Mouse (Mus musculus) neural tube, embryonic 13.5 days (tissue): ENCODE results near the gene Dad1. TPM values are rescaled to one million over a fixed set of nuclear protein-coding genes. Genes with fewer than 3 reads are reported as not detected.

Experiments used
- ATAC-seq: fragments of 200-750 bp; cut with Nextera tagmentation; 2 replicates; pipeline ENCODE4 v1.8.0; 2017; ENCODE audit warnings: low read depth, mild to moderate bottlenecking, moderate TSS enrichment, moderate library complexity
- H3K27ac ChIP-seq: fragments of 300-500 bp; sonication (generic); replicated peaks from 2 replicates; pipeline ENCODE4 v1.5.1; 2015; ENCODE audit warnings: moderate library complexity, mild to moderate bottlenecking, inconsistent platforms
- H3K27me3 ChIP-seq: fragments of 300-500 bp; sonication (generic); 2 replicates; pipeline ENCODE4 v1.6.1; 2015; ENCODE audit warnings: mild to moderate bottlenecking, inconsistent platforms
- H3K36me3 ChIP-seq: fragments of 300-500 bp; sonication (generic); 2 replicates; pipeline ENCODE4 v1.6.1; 2015; ENCODE audit warnings: mild to moderate bottlenecking, inconsistent platforms
- H3K4me1 ChIP-seq: fragments of 300-500 bp; sonication (generic); replicated peaks from 2 replicates; pipeline ENCODE4 v1.6.1; 2015; ENCODE audit warnings: inconsistent platforms
- H3K4me2 ChIP-seq: fragments of 300-500 bp; sonication (generic); 2 replicates; pipeline ENCODE4 v1.6.1; 2015; ENCODE audit warnings: inconsistent platforms, mild to moderate bottlenecking, moderate library complexity
- H3K4me3 ChIP-seq: fragments of 300-500 bp; sonication (generic); 2 replicates; pipeline ENCODE4 v1.5.1; 2015; ENCODE audit warnings: mild to moderate bottlenecking, inconsistent platforms
- H3K9ac ChIP-seq: fragments of 300-500 bp; sonication (generic); 2 replicates; pipeline ENCODE4 v1.6.1; 2015; ENCODE audit warnings: moderate library complexity, mild to moderate bottlenecking, inconsistent platforms
- H3K9me3 ChIP-seq: fragments of 300-500 bp; sonication (generic); 2 replicates; pipeline ENCODE4 v1.6.1; 2016; ENCODE audit warnings: inconsistent platforms
- WGBS: fragments of 180-500 bp; shearing (Covaris S2); methylation state at CpG from one replicate; pipeline ENCODE4 v1.1.7; 2015; 5-methylcytosine and 5-hydroxymethylcytosine counted together
- polyA plus RNA-seq: library from polyadenylated mRNA; unstranded; fragments of >200 nt; fragmentation: Nextera tagmentation; extraction: Ambion mirVana; gene quantifications from 2 replicates; pipeline ENCODE4 v1.2.1, GENCODE M21; 2015

The Dad1 gene
- 416 and 437 TPM in 2 replicates for polyA plus RNA-seq

- H3K4me2 ChIP-seq, result peak within 1 kb of the TSS; percentile 74
- H3K27ac ChIP-seq, result peak within 1 kb of the TSS; percentile 80
- H3K9me3 ChIP-seq, result no peaks in the 10 kb centered on the region
- peaks cover 58% of the 10 kb centered on the region for H3K4me1 ChIP-seq
- peak; percentile 99 for ATAC-seq
- H3K4me3 ChIP-seq, result peak within 1 kb of the TSS; percentile 77
- peaks cover under 1% of the 10 kb centered on the region; the same call in 1 of the 2 replicates for H3K36me3 ChIP-seq
- WGBS, result under 1% methylated on average over 39 of the region's 39 CpGs
- no peaks in the 10 kb centered on the region for H3K27me3 ChIP-seq
- H3K9ac ChIP-seq, result peak within 1 kb of the TSS; percentile 82
These were observed at the start of gene Dad1, which contains the start of gene Abhd4 for GRCm38 (mm10) chr14:54253741-54254291. Dad1 (minus strand) TSS chr14:54254104. Abhd4 (plus strand) TSS chr14:54254188.

- no peak for ATAC-seq
- H3K4me1 ChIP-seq, result no peaks in the 10 kb centered on the region
- H3K9ac ChIP-seq, result no peak overlapping the region
- no peak overlapping the region for H3K4me2 ChIP-seq
- 94% methylated on average over 3 of the region's 3 CpGs for WGBS
- no peaks in the 10 kb centered on the region for H3K36me3 ChIP-seq
- no peak overlapping the region for H3K27ac ChIP-seq
- no peak overlapping the region for H3K4me3 ChIP-seq
- H3K27me3 ChIP-seq, result no peaks in the 10 kb centered on the region
- H3K9me3 ChIP-seq, result 0 out of 2 replicates have a peak, but pooled peaks cover 5% of the 10 kb centered on the region
These were observed 46.8 kb upstream of the Dad1 start for GRCm38 (mm10) chr14:54300676-54301075.

DNA sequence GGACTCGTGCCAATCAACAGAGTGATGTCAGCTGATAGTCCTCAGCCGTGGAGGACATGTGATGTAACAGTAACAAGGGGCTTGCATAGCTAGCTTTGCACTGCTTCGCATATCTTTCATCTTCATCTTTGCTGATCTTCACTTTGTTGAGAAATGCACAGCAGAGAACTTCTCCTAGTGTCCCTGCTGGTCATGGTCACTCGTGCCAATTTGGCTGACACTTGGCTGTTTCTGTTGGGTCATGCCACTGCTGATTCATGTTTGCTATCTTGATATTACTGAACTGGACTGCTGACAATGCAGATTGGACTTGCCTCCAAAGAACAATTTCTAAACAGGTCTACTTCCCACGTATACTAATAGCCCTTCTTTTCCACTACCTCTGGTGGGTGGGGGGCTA is 46.2 kb upstream of the Dad1 start:
- Histone ChIP-seq H3K36me3 (no peaks in the 10 kb centered on the region), H3K27me3 (no peaks in the 10 kb centered on the region), H3K4me1 (no peaks in the 10 kb centered on the region), H3K9me3 (0 out of 2 replicates have a peak, but pooled peaks cover 5% of the 10 kb centered on the region), H3K4me3 (no peak overlapping the region), H3K9ac (no peak overlapping the region), H3K4me2 (no peak overlapping the region), H3K27ac (no peak overlapping the region)
- 89% methylated on average over 5 of the region's 5 CpGs for WGBS
- no peak for ATAC-seq

GRCm38 (mm10) chr14:54284839-54285238 is 30.9 kb upstream of the Dad1 start, which contains the start of gene Olfr49:
Olfr49 (minus strand) TSS chr14:54284939.
- ATAC-seq, result no peak
- WGBS, result 79% methylated on average over 1 of the region's 1 CpGs
- no peaks in the 10 kb centered on the region for H3K9me3 ChIP-seq

DNA sequence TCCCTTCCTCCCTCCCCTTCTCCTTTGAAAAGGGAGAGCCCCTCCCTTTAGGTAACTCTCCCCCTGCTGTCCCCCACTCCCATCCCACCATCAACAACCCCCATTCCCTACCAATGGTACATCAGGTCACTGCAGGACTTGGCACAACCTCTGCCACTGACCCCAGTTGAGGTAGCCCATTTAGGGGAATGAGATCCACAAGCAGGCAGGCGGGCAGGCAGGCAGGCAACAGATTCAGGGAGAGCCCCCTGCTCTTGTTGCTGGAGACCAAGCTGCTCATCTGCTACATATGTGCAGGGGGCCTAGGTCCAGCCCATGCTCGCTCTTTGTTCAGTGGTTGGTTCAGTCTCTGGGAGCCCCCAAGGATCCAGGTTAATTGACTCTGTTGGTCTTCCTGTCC is 22.5 kb upstream of the Dad1 start:
- ATAC-seq, result no peak
- Histone ChIP-seq H3K9me3 (no peaks in the 10 kb centered on the region), H3K27ac (no peak overlapping the region), H3K27me3 (no peaks in the 10 kb centered on the region; the same call in 1 of the 2 replicates), H3K4me3 (no peak overlapping the region), H3K4me2 (no peak overlapping the region), H3K36me3 (no peaks in the 10 kb centered on the region), H3K9ac (no peak overlapping the region), H3K4me1 (no peaks in the 10 kb centered on the region)
- WGBS, result 84% methylated on average over 2 of the region's 2 CpGs

More at GRCm38 (mm10) chr14:54284839-54285238, 30.9 kb upstream of the Dad1 start, which contains the start of gene Olfr49:
- Histone ChIP-seq H3K4me1 (no peaks in the 10 kb centered on the region), H3K9ac (no peak within 1 kb of the TSS), H3K36me3 (no peaks in the 10 kb centered on the region), H3K4me3 (no peak within 1 kb of the TSS), H3K27me3 (no peaks in the 10 kb centered on the region; the same call in 1 of the 2 replicates), H3K27ac (no peak within 1 kb of the TSS), H3K4me2 (no peak within 1 kb of the TSS)

- no peak overlapping the region for H3K27ac ChIP-seq
- no peak overlapping the region for H3K9ac ChIP-seq
- 88% methylated on average over 3 of the region's 3 CpGs for WGBS
- H3K4me2 ChIP-seq, result no peak overlapping the region
- ATAC-seq, result no peak
- no peak overlapping the region for H3K4me3 ChIP-seq
- no peaks in the 10 kb centered on the region for H3K27me3 ChIP-seq
- no peaks in the 10 kb centered on the region for H3K9me3 ChIP-seq
- H3K4me1 ChIP-seq, result no peaks in the 10 kb centered on the region
- H3K36me3 ChIP-seq, result peaks cover 11% of the 10 kb centered on the region
These were observed 18.8 kb upstream of the Dad1 start for GRCm38 (mm10) chr14:54272696-54273095.

DNA sequence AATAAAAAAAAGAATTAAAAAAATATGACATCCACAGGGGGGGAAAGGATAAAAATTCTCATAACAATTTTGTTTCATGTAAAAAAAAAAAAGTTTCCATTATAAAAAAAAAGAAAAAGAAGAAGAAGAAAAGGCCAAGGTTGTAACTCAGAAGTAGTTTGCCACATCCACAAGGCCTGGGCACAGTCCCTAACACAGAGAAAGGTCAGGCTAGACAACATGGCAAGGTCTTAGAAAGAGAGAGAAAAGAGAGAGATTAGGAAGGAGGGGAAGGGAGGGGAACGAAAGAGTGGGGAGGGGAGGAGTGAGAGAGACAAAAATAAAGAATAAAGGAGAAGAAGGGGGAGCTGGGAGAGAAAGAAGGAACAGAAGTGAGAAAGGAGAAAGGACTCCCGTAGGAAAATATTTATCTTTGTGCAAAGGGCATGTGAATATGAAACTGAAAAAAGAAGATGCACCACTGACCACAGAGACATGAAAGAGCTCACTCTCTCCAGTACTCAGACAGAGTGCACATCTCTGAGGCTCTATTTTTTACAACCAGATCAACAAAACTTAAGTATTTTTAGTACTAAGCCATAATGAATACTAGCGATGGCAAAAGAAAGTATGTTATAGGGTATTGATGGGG is 18.2 kb upstream of the Dad1 start:
- Histone ChIP-seq H3K9ac (no peak overlapping the region), H3K27me3 (no peaks in the 10 kb centered on the region), H3K9me3 (no peaks in the 10 kb centered on the region), H3K4me2 (no peak overlapping the region), H3K36me3 (peaks cover 17% of the 10 kb centered on the region), H3K4me1 (no peaks in the 10 kb centered on the region), H3K4me3 (no peak overlapping the region), H3K27ac (no peak overlapping the region)
- WGBS, result 85% methylated on average over 3 of the region's 3 CpGs
- ATAC-seq, result no peak

- Histone ChIP-seq H3K36me3 (peaks cover 22% of the 10 kb centered on the region), H3K4me2 (no peak overlapping the region), H3K27ac (no peak overlapping the region), H3K9ac (no peak overlapping the region), H3K27me3 (no peaks in the 10 kb centered on the region), H3K4me1 (no peaks in the 10 kb centered on the region), H3K9me3 (no peaks in the 10 kb centered on the region), H3K4me3 (no peak overlapping the region)
- ATAC-seq, result no peak
- WGBS, result 87% methylated on average over 3 of the region's 3 CpGs
These were observed 16.5 kb upstream of the Dad1 start for GRCm38 (mm10) chr14:54270413-54270812.

DNA sequence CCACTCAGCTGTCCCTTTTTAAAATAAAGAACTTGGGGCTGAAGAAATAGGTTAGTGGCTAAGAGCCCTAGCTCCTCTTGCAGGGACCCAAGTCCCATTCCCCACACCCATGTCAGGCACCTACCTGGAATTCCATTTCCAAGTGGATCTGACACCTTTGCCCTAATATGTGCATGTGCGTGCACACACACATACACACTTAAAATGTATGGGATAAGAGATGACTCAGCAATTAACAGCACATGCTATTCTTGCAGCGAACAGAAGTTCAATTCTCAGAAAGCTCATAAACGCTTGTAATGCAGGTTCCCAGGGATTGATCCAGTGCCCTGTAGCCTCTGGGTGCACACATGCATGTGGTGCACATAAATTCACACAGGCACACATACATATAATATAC is 15.7 kb upstream of the Dad1 start:
- no peak overlapping the region for H3K4me3 ChIP-seq
- H3K36me3 ChIP-seq, result peaks cover 29% of the 10 kb centered on the region
- no peaks in the 10 kb centered on the region for H3K9me3 ChIP-seq
- H3K27me3 ChIP-seq, result no peaks in the 10 kb centered on the region
- H3K4me1 ChIP-seq, result no peaks in the 10 kb centered on the region
- no peak overlapping the region for H3K4me2 ChIP-seq
- ATAC-seq, result no peak
- 95% methylated on average over 3 of the region's 3 CpGs for WGBS
- no peak overlapping the region for H3K27ac ChIP-seq
- H3K9ac ChIP-seq, result no peak overlapping the region

DNA sequence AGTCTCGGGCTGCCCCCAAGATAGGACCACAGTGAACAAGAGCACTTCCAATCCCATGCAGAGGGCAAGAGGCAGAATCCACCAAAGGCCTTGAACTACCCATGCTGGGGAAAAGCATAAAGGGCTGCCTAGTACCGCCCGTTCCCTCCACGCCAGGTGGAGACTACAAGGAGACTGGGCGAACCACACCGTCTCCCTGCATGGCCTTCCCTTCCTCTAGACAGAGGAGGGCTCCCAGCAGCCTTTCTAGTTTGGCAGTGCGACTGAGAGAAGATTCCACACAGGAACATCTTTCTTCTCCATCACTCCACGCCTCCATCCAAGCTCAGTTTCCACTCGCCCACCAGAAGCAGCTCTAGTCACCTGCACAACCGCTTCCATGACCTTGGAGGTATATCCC is 14.1 kb upstream of the Dad1 start:
- ATAC-seq, result no peak
- Histone ChIP-seq H3K36me3 (peaks cover 35% of the 10 kb centered on the region), H3K4me2 (no peak overlapping the region), H3K4me3 (no peak overlapping the region), H3K27ac (no peak overlapping the region), H3K9me3 (no peaks in the 10 kb centered on the region), H3K4me1 (no peaks in the 10 kb centered on the region), H3K9ac (no peak overlapping the region), H3K27me3 (no peaks in the 10 kb centered on the region)
- WGBS, result 91% methylated on average over 10 of the region's 10 CpGs

DNA sequence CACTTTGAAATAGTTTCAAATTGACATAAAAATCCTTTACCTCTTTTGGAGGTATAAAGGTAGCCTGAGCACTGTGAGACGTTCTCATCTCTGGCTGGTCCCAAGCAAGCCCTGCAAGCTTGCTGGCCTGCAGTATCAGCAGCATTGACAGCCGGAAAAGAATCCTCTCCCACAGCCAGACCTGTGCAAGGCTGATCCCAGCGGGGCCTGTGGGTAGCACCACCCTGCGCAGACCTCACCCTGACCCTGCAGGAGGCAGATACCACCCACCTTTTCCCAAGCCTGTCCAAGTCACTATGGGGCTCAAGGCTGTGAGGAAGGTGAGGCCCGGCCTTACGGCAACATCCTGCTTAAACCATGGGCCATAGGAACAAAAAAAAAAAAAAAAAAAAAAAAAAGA is 12.0 kb upstream of the Dad1 start:
- Histone ChIP-seq H3K4me1 (no peaks in the 10 kb centered on the region), H3K36me3 (peaks cover 41% of the 10 kb centered on the region), H3K9ac (no peak overlapping the region), H3K9me3 (no peaks in the 10 kb centered on the region), H3K27ac (no peak overlapping the region), H3K4me2 (no peak overlapping the region), H3K4me3 (no peak overlapping the region), H3K27me3 (no peaks in the 10 kb centered on the region)
- 84% methylated on average over 6 of the region's 6 CpGs for WGBS
- no peak for ATAC-seq

- Histone ChIP-seq H3K4me2 (no peak overlapping the region), H3K9ac (no peak overlapping the region), H3K27ac (no peak overlapping the region), H3K4me3 (no peak overlapping the region), H3K9me3 (no peaks in the 10 kb centered on the region), H3K27me3 (peaks cover 2% of the 10 kb centered on the region), H3K36me3 (peaks cover 41% of the 10 kb centered on the region), H3K4me1 (peaks cover 5% of the 10 kb centered on the region)
- WGBS, result 56% methylated on average over 10 of the region's 10 CpGs
- ATAC-seq, result no peak
These were observed 11.2 kb upstream of the Dad1 start for GRCm38 (mm10) chr14:54265093-54265492.
